Mouse (Mus musculus) myocyte (in vitro differentiated cells): ENCODE data around the gene 1810009A15Rik.

Source experiments
- POLR2A ChIP-seq: IDR thresholded peaks from one replicate; pipeline ENCODE4 v1.6.1; 2011; ENCODE audit warnings: low read depth, mild to moderate bottlenecking, control low read depth, moderate library complexity; ENCODE audit not compliant: insufficient read length
- POLR2AphosphoS2 ChIP-seq: IDR thresholded peaks from one replicate; pipeline ENCODE4 v1.6.1; 2011; ENCODE audit warnings: low read depth, control low read depth; ENCODE audit not compliant: insufficient read length

DNA sequence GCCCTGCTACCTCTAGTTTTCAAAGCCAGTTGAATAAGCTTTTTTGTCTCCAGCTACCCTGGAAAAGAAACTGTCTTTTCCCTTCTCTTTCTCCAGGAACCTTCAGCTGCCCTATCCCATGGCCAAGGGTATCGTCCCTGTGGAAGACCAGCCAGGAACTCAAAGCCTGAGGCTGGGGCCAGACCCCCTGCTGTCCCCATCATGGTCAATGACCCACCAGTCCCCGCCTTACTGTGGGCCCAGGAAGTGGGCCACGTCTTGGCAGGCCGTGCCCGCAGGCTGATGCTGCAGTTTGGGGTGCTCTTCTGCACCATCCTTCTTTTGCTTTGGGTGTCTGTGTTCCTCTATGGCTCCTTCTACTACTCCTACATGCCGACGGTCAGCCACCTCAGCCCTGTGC is 47.6 kb upstream of the 1810009A15Rik start:
- TF ChIP-seq POLR2A, result no peak
- no peak for TF ChIP-seq POLR2AphosphoS2
